Mouse (Mus musculus) heart, embryonic 15.5 days (tissue): ENCODE measurements around the gene Krcc1. TPM values are rescaled to one million over a fixed set of nuclear protein-coding genes. Genes with fewer than 3 reads are reported as not detected.

ENCODE experiments used
- ATAC-seq: fragments of 200-750 bp; cut with Nextera tagmentation; replicated peaks from 2 replicates; pipeline ENCODE4 v1.8.0; 2017; ENCODE audit warnings: low read depth, moderate TSS enrichment; ENCODE audit not compliant: insufficient number of reproducible peaks, insufficient read depth, low FRiP score
- H3K27ac ChIP-seq: fragments of 300-500 bp; sonication (generic); 2 replicates; pipeline ENCODE4 v1.5.1; 2015; ENCODE audit warnings: mild to moderate bottlenecking, inconsistent platforms
- H3K27me3 ChIP-seq: fragments of 300-500 bp; sonication (generic); 2 replicates; pipeline ENCODE4 v1.6.1; 2015; ENCODE audit warnings: inconsistent platforms
- H3K36me3 ChIP-seq: fragments of 300-500 bp; sonication (generic); 2 replicates; pipeline ENCODE4 v1.6.1; 2015; ENCODE audit warnings: mild to moderate bottlenecking, inconsistent platforms
- H3K4me1 ChIP-seq: fragments of 300-500 bp; sonication (generic); replicated peaks from 2 replicates; pipeline ENCODE4 v1.6.1; 2015; ENCODE audit warnings: inconsistent platforms
- H3K4me2 ChIP-seq: fragments of 300-500 bp; sonication (generic); 2 replicates; pipeline ENCODE4 v1.6.1; 2015; ENCODE audit warnings: inconsistent platforms, mild to moderate bottlenecking, moderate library complexity
- H3K4me3 ChIP-seq: fragments of 300-500 bp; sonication (generic); 2 replicates; pipeline ENCODE4 v1.5.1; 2015; ENCODE audit warnings: mild to moderate bottlenecking, inconsistent platforms
- H3K9ac ChIP-seq: fragments of 300-500 bp; sonication (generic); 2 replicates; pipeline ENCODE4 v1.6.1; 2015; ENCODE audit warnings: mild to moderate bottlenecking, inconsistent platforms
- H3K9me3 ChIP-seq: fragments of 300-500 bp; sonication (generic); replicated peaks from 2 replicates; pipeline ENCODE4 v1.6.1; 2016; ENCODE audit warnings: inconsistent platforms
- WGBS: fragments of 180-500 bp; shearing (Covaris S2); methylation state at CpG from one replicate; pipeline ENCODE4 v1.1.7; 2015; ENCODE audit warnings: mixed read lengths; 5-methylcytosine and 5-hydroxymethylcytosine counted together
- polyA plus RNA-seq: library from polyadenylated mRNA; unstranded; fragments of >200 nt; fragmentation: Nextera tagmentation; extraction: Ambion mirVana; gene quantifications from 2 replicates; pipeline ENCODE4 v1.2.1, GENCODE M21; 2015

Krcc1 gene
- polyA plus RNA-seq, 1 experiment from 2014 or later: 68.2 TPM

DNA sequence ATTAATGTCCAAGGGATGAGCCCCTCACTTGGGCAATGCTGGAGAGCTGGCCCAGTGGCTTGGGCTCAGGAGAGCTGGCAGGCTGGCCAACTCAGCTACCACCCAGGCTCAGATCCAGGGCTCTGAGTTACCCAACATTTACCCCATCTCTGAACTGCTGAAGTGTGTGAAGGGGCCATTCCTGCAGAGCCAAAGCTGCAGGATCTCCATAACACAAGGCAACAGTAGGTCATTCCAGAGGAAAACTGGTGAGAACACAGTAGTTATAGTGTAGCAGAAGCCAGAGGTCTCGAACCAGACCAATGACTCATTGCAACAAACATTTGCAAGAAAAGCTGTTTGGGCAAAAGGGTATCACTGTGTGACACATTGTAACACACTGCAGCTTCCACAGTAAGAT lies 28.7 kb upstream of the Krcc1 start:
- 62% methylated on average over 1 of the region's 1 CpGs for WGBS
- H3K4me3 ChIP-seq: no peak overlapping the region
- peaks cover 20% of the 10 kb centered on the region for H3K4me1 ChIP-seq
- no peak overlapping the region for H3K4me2 ChIP-seq
- H3K36me3 ChIP-seq: peaks cover 15% of the 10 kb centered on the region
- H3K27ac ChIP-seq: peak overlapping the region; percentile 5; the same call in 1 of the 2 replicates
- no peak overlapping the region for H3K9ac ChIP-seq
- no peaks in the 10 kb centered on the region for H3K9me3 ChIP-seq
- no peaks in the 10 kb centered on the region for H3K27me3 ChIP-seq
- no peak for ATAC-seq

DNA sequence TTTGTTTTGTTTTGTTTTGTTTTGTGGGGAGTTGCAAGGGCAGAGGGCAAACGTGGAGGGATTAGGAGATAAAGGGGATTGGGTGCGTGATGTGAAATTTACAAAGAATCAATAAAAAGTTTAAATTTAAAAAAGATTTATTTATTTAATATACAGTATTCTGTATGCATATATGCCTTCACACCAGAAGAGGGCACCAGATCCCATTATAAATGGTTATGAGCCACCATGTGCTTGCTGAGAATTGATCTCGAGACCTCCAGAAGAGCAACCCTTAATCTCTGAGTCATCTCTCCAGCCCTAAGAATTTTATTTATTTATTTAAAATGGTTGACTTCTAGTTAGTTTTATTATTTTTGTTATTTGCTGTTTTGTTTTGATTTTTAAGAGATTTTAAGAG lies 28.2 kb upstream of the Krcc1 start:
- ATAC-seq: no peak

DNA sequence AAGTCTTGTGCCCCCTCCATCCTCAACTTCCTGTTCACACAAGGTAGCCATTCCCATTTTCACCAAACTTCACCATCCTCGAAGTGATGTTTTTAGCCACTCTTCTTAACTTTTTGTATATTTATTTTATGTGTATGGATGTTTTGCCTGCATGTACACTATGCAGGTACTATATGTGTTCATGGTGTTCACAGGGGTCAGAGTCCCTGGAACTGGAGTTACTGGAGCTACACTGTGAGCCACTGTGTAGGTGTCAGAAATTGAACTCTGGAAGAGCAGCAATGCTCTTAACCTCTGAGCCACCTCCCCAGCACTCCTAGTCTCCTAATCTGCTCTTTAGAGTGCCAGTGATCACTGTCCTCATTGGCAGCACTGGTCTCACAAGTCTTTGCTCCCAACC lies 23.1 kb upstream of the Krcc1 start:
- H3K4me1 ChIP-seq: peaks cover 38% of the 10 kb centered on the region

More for the DNA sequence above, 28.2 kb upstream of the Krcc1 start:
- Histone ChIP-seq H3K9me3 (no peaks in the 10 kb centered on the region), H3K36me3 (peaks cover 11% of the 10 kb centered on the region), H3K4me3 (no peak overlapping the region), H3K27ac (no peak overlapping the region), H3K27me3 (no peaks in the 10 kb centered on the region), H3K9ac (no peak overlapping the region), H3K4me1 (peaks cover 24% of the 10 kb centered on the region), H3K4me2 (no peak overlapping the region)
- WGBS: 85% methylated on average over 3 of the region's 3 CpGs

DNA sequence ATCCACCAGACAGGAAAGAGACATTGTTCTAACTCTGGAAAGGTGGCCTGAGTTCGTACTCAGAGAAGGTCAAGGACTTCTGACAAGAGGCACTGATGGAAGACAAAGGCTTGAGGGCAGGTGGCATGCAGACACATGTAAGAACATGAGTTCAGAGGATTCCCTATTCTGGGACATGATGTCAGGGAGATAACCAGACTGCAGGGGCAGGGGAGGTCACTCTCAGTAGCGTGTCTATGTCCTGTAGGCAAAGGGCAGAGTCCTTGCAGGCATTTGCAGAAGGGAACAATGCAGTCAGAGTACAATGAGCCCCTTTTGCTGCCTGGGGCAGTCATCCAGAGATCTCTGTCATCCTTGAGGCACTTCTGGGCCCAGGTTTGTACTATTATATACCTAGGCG lies 21.9 kb upstream of the Krcc1 start:
- Histone ChIP-seq H3K36me3 (no peaks in the 10 kb centered on the region), H3K27ac (peak overlapping the region; percentile 81), H3K4me1 (peaks cover 43% of the 10 kb centered on the region), H3K4me3 (no peak overlapping the region), H3K9ac (no peak overlapping the region), H3K27me3 (no peaks in the 10 kb centered on the region), H3K9me3 (no peaks in the 10 kb centered on the region), H3K4me2 (no peak overlapping the region)
- WGBS: 53% methylated on average over 3 of the region's 3 CpGs
- no peak for ATAC-seq

More for the DNA sequence above, 23.1 kb upstream of the Krcc1 start:
- Histone ChIP-seq H3K9ac (0 out of 2 replicates have a peak overlapping the region, but pooled peaks have one; percentile 5), H3K27ac (peak overlapping the region; percentile 81), H3K27me3 (no peaks in the 10 kb centered on the region), H3K4me3 (no peak overlapping the region), H3K9me3 (no peaks in the 10 kb centered on the region), H3K4me2 (no peak overlapping the region), H3K36me3 (no peaks in the 10 kb centered on the region)
- no peak for ATAC-seq
- WGBS: 85% methylated on average over 1 of the region's 1 CpGs

DNA sequence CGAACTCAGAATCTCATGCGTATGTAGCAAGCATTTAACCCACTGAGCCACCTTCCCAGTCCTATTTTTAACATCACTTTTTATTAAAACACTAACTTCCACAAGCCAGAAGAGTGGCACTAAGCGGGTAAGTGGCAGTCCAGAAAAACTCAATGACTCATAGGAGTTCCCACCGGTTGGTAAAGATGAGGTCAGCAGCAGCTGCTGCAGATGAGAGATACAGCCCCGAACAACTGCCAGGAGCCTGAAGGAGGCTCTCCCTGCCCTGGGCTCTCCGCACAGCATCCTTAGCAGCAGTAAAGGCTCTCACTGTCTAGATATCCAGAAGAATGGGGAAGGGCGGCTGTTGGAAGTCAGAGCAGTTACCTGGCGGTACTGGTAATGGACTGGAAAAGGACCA lies 20.5 kb upstream of the Krcc1 start:
- peaks cover 46% of the 10 kb centered on the region for H3K4me1 ChIP-seq
- ATAC-seq: no peak

DNA sequence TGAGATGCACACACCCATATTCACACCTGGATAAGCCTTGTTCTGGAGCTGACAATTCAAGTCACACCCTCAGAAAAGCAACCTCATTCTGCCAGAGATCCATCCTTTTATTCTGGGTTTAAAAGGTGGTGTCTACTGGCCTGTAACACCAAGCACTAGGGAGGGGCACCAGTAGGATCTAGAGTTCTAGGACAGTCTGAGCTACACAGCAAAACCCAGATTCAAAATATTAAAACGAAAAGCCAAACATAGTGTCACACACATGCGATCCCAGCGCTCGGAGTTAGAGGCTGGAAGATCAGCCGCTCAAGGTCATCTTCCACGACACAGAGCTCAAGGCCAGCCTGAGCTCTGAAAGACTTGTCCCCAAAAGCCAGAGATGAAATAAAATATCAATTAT lies 17.0 kb upstream of the Krcc1 start:
- peak overlapping the region; percentile 18; the same call in 1 of the 2 replicates for H3K4me2 ChIP-seq
- no peak overlapping the region for H3K4me3 ChIP-seq
- peaks cover 38% of the 10 kb centered on the region for H3K4me1 ChIP-seq

More for the DNA sequence above, 20.5 kb upstream of the Krcc1 start:
- Histone ChIP-seq H3K27me3 (no peaks in the 10 kb centered on the region), H3K27ac (peak overlapping the region; percentile 57), H3K4me2 (no peak overlapping the region), H3K4me3 (no peak overlapping the region), H3K9me3 (no peaks in the 10 kb centered on the region), H3K9ac (no peak overlapping the region), H3K36me3 (0 out of 2 replicates have a peak, but pooled peaks cover 3% of the 10 kb centered on the region)
- WGBS: 53% methylated on average over 8 of the region's 8 CpGs

DNA sequence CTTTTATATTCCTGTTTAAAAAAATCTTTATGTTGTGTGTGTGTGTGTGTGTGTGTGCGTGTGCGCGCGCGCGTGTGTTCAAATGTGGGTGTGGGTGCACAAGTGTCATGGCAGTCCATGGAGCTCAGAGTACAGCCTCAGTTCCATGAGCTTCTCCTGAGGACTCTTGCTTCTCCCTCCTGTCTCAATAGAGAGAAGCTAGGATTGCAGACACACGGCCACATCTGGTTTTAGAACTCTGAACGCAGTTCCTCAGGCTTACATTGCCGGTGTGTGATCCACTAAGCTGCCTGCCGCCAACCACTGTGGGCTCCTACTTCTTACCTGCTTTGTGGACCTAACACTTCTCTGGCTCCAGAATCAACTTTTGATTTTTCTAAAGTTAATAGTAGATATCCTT lies 15.3 kb upstream of the Krcc1 start:
- Histone ChIP-seq H3K27ac (no peak overlapping the region), H3K9ac (no peak overlapping the region), H3K4me2 (no peak overlapping the region), H3K4me3 (no peak overlapping the region), H3K9me3 (no peaks in the 10 kb centered on the region), H3K4me1 (peaks cover 28% of the 10 kb centered on the region), H3K27me3 (no peaks in the 10 kb centered on the region), H3K36me3 (0 out of 2 replicates have a peak, but pooled peaks cover 3% of the 10 kb centered on the region)
- 92% methylated on average over 10 of the region's 10 CpGs for WGBS
- no peak for ATAC-seq

More for the DNA sequence above, 17.0 kb upstream of the Krcc1 start:
- H3K27me3 ChIP-seq: no peaks in the 10 kb centered on the region
- no peak overlapping the region for H3K9ac ChIP-seq
- ATAC-seq: no peak
- H3K27ac ChIP-seq: peak overlapping the region; percentile 19; the same call in 1 of the 2 replicates
- no peaks in the 10 kb centered on the region for H3K9me3 ChIP-seq
- WGBS: 68% methylated on average over 6 of the region's 6 CpGs
- 0 out of 2 replicates have a peak, but pooled peaks cover 3% of the 10 kb centered on the region for H3K36me3 ChIP-seq

DNA sequence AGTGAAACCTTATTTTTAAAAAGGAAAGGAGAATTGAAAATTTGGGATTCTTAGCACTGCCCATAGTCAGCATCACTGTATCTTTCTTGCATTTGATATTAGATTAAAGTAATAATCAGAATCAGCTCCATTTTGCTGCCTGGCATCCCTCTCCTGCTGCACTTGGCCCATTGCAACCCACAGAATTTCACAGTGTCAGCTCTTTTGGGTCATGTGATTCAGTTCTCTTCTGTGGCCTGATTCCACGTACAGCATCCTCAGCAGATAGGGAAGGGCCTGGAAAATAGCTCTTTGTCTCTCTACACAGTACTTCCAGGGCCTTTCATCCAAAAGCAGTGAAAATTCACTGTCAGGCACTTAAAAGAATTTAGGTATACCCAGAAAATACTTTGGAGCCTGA lies 14.1 kb upstream of the Krcc1 start:
- Histone ChIP-seq H3K9ac (no peak overlapping the region), H3K36me3 (0 out of 2 replicates have a peak, but pooled peaks cover 3% of the 10 kb centered on the region), H3K4me1 (peaks cover 22% of the 10 kb centered on the region), H3K4me3 (no peak overlapping the region), H3K27me3 (no peaks in the 10 kb centered on the region), H3K27ac (no peak overlapping the region), H3K9me3 (no peaks in the 10 kb centered on the region), H3K4me2 (no peak overlapping the region)
- no peak for ATAC-seq
- WGBS: 28% methylated on average over 1 of the region's 1 CpGs

DNA sequence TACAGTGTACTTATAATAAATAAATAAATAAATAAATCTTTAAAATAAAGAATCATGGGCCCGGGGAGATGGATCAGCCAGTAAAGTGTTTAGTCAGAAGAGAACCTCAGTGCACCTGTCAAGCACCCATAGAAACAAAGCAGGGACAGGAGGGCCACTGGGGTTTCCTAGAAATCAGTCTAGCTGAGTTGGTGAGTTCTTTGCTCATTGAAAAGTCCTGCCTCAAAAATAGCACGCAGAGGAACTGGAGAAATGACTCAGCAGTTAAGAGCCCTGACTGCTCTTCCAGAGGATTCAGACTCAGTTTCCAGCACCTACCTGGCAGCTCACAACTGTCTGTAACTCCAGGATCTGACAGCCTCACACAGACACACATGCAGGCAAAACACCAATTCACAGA lies 12.9 kb upstream of the Krcc1 start:
- H3K4me2 ChIP-seq: peak overlapping the region; percentile 62
- no peak overlapping the region; the same call in 1 of the 2 replicates for H3K4me3 ChIP-seq
- H3K9ac ChIP-seq: no peak overlapping the region
- ATAC-seq: no peak
- no peak overlapping the region for H3K27ac ChIP-seq
- no peaks in the 10 kb centered on the region for H3K9me3 ChIP-seq
- peaks cover 32% of the 10 kb centered on the region for H3K4me1 ChIP-seq
- 46% methylated on average over 2 of the region's 2 CpGs for WGBS
- H3K36me3 ChIP-seq: 0 out of 2 replicates have a peak, but pooled peaks cover 3% of the 10 kb centered on the region
- no peaks in the 10 kb centered on the region for H3K27me3 ChIP-seq

DNA sequence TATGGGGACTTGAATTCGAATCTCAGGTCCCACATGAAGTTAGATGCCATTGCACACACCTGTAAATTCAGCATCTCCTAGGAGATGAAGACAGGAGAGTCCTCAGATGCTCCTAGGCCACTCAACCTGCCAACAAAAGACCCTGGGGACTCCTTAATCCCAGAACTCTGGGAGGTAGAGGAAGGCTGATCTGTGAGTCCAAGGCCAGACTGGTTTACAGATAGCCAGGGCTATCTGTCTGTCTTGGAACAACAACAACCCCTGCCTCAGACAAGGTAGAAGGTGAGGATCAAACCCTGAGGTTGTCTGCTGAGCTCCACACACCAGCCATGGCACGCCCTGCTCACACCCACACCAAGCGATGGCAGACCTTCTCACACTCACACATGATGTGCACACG lies 12.3 kb upstream of the Krcc1 start:
- 77% methylated on average over 4 of the region's 4 CpGs for WGBS
- peak overlapping the region; percentile 51 for H3K4me3 ChIP-seq
- no peaks in the 10 kb centered on the region for H3K27me3 ChIP-seq
- H3K4me2 ChIP-seq: peak overlapping the region; percentile 62
- H3K36me3 ChIP-seq: 0 out of 2 replicates have a peak, but pooled peaks cover 3% of the 10 kb centered on the region
- no peak for ATAC-seq
- 0 out of 2 replicates have a peak overlapping the region, but pooled peaks have one; percentile 61 for H3K9ac ChIP-seq
- peaks cover 34% of the 10 kb centered on the region for H3K4me1 ChIP-seq
- peak overlapping the region; percentile 92 for H3K27ac ChIP-seq
- H3K9me3 ChIP-seq: no peaks in the 10 kb centered on the region

DNA sequence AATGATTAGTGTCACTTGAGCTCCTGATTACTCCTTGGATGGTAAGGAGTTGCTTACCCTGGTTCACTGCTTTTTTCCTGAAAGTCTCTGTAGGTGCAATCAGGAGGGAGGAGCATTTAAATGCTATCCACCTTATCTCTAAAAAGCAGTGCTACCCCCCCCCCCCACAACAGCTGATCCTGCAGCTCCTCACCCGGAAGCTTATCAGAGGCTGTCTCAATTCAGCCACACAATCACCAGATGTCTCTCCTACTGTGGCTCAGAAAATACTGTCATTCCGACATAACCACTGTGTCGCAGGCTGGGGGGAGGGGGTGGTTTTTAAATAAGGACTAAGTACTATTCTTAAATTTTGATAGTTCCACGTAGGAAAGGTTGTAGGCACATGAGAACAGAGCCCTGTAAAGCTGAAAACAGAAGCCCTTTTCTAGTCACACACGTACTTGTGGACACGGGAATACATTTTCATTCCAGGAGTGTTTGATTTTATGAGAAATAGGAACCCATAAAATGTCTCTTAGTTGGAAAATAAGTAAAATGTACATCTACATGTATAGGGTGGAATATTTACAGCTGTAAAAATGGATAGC lies 11.3 kb upstream of the Krcc1 start:
- Histone ChIP-seq H3K4me3 (peak overlapping the region; percentile 51), H3K9me3 (no peaks in the 10 kb centered on the region), H3K36me3 (0 out of 2 replicates have a peak, but pooled peaks cover 3% of the 10 kb centered on the region), H3K27ac (peak overlapping the region; percentile 92), H3K4me1 (peaks cover 35% of the 10 kb centered on the region), H3K27me3 (no peaks in the 10 kb centered on the region), H3K9ac (peak overlapping the region; percentile 61; the same call in 1 of the 2 replicates), H3K4me2 (peak overlapping the region; percentile 62)
- ATAC-seq: no peak
- WGBS: 16% methylated on average over 6 of the region's 6 CpGs

DNA sequence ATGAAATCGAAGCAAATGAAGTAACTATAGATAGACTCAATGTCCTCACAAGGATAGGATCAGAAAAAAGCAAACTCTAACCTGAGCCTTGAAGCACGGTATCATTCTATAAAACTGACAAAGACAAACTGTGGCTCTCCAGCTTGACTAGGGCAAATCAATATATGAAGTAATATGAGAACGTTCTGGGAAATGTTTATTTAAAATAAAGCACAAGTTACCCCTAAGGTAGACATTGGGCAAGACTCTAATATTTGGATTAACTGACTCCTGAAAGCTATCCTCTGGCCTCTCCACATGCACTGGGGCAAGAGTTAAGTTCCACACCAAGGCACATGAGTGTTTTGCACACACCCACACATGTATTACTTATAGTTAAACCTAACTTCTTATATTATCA lies 10.4 kb upstream of the Krcc1 start:
- peak overlapping the region; percentile 62 for H3K4me2 ChIP-seq
- WGBS: 49% methylated on average over 3 of the region's 3 CpGs
- H3K9me3 ChIP-seq: no peaks in the 10 kb centered on the region
- H3K27me3 ChIP-seq: no peaks in the 10 kb centered on the region
- peak overlapping the region; percentile 61 for H3K9ac ChIP-seq
- peak overlapping the region; percentile 51 for H3K4me3 ChIP-seq
- no peak for ATAC-seq
- H3K27ac ChIP-seq: peak overlapping the region; percentile 92
- H3K36me3 ChIP-seq: no peaks in the 10 kb centered on the region
- peaks cover 33% of the 10 kb centered on the region for H3K4me1 ChIP-seq
